In the genomic region with DNA sequence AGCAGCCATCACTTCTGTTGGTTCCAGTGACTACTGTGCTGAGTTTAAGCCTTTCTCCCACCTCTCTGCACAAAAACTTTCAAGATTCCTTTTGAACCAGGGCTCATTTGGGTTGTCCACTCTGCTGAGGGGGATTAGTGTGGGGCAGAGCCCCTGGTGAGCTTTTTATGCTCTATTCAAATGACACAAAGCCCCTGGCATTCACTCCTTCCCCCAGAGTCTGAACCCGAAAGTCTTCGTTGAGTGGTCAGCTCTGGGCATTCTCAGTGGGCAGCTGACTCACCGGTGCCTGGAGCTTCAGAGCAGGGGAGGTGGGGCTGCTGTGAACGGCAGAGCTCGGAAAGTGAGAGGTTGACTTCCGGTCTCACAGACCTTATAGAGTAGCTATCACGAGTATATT, we compare ENCODE assay signal across 12 mouse cellular contexts. TPM values are rescaled to one million over a fixed set of nuclear protein-coding genes. Genes with fewer than 3 reads are reported as not detected.
DNase-seq lines count a peak whose midpoint lies in the region; ATAC-seq and TF ChIP-seq lines count a peak whose summit lies in the region.
"Had no signal": no experiment of that assay in that cellular context is flagged by ENCODE, and none has a peak within 500 bp of the region (broad histone marks: within the 10 kb centered on the region; RNA-seq: fewer than 3 reads in every experiment).

No protein-coding gene starts in this region.

- no peak for ATAC-seq in limb, embryonic 11.5 days (ENCODE audit: insufficient number of reproducible peaks, low FRiP score, low TSS enrichment, low read depth)
- ATAC-seq in megakaryocyte progenitor cell, adult 5-6 weeks (replicated peaks; ENCODE audit: poor library complexity): no peak
- no peak for ATAC-seq in stomach, postnatal 0 days (ENCODE audit: low FRiP score, low TSS enrichment)

- H3K4me1 ChIP-seq in forebrain, embryonic 10.5 days: peaks cover 75% of the 10 kb centered on the region
- peaks cover 3% of the 10 kb centered on the region; the same call in 1 of the 2 replicates for H3K4me1 ChIP-seq in limb, embryonic 11.5 days (ENCODE audit: control insufficient read depth, insufficient read depth, low read length)
- no peaks in the 10 kb centered on the region for H3K4me1 ChIP-seq in stomach, postnatal 0 days (replicated peaks; ENCODE audit: control insufficient read depth, insufficient read depth)

- intact Hi-C loops in gastrocnemius, postnatal 36 days (cut with DNase I): no loop called here

- H3K4me2 ChIP-seq in limb, embryonic 11.5 days (ENCODE audit: low read depth, severe bottlenecking): no peak overlapping the region
- no peak overlapping the region for H3K4me2 ChIP-seq in stomach, postnatal 0 days (replicated peaks; ENCODE audit: low read depth)
- H3K4me2 ChIP-seq: lung, embryonic 15.5 days had no signal

- peak overlapping the region; percentile 89 for H3K27ac ChIP-seq in forebrain, embryonic 10.5 days
- no peak overlapping the region for H3K27ac ChIP-seq in limb, embryonic 11.5 days (replicated peaks; ENCODE audit: low read depth, low read length)
- H3K27ac ChIP-seq in stomach, postnatal 0 days (replicated peaks): no peak overlapping the region
- H3K27ac ChIP-seq: lung, embryonic 15.5 days had no signal

- no peaks in the 10 kb centered on the region for H3K9me3 ChIP-seq in forebrain, embryonic 10.5 days
- no peaks in the 10 kb centered on the region for H3K9me3 ChIP-seq in limb, embryonic 11.5 days (ENCODE audit: control insufficient read depth, low read length)
- no peaks in the 10 kb centered on the region for H3K9me3 ChIP-seq in stomach, postnatal 0 days (ENCODE audit: control insufficient read depth, low read length)
- H3K9me3 ChIP-seq: lung, embryonic 15.5 days had no signal

- H3K36me3 ChIP-seq in forebrain, embryonic 10.5 days (replicated peaks): no peaks in the 10 kb centered on the region
- no peaks in the 10 kb centered on the region for H3K36me3 ChIP-seq in limb, embryonic 11.5 days (ENCODE audit: control insufficient read depth, insufficient read depth, low read length)
- H3K36me3 ChIP-seq in stomach, postnatal 0 days (ENCODE audit: control insufficient read depth, insufficient read depth, low read length): no peaks in the 10 kb centered on the region
- H3K36me3 ChIP-seq: lung, embryonic 15.5 days had no signal

- H3K9ac ChIP-seq in limb, embryonic 11.5 days (ENCODE audit: low read length): no peak overlapping the region
- H3K9ac ChIP-seq in stomach, postnatal 0 days (ENCODE audit: low read length): no peak overlapping the region
- H3K9ac ChIP-seq: lung, embryonic 15.5 days had no signal

- peak overlapping the region; percentile 36 for H3K4me3 ChIP-seq in forebrain, embryonic 10.5 days
- no peak overlapping the region for H3K4me3 ChIP-seq in limb, embryonic 11.5 days (ENCODE audit: low read depth, low read length)
- H3K4me3 ChIP-seq in stomach, postnatal 0 days (ENCODE audit: low read depth, low read length): no peak overlapping the region
- H3K4me3 ChIP-seq: lung, embryonic 15.5 days had no signal

- no peak for TF ChIP-seq EP300 in stomach, postnatal 0 days (optimal IDR thresholded peaks at IDR 0.05)

- 1% methylated on average over 7 of the region's 7 CpGs for WGBS in forebrain, embryonic 10.5 days
- 3% methylated on average over 7 of the region's 7 CpGs for WGBS in limb, embryonic 11.5 days
- 21% methylated on average over 7 of the region's 7 CpGs for WGBS in stomach, postnatal 0 days

- H3K27me3 ChIP-seq in forebrain, embryonic 10.5 days (ENCODE audit: poor library complexity, severe bottlenecking): peaks cover 16% of the 10 kb centered on the region; the same call in 1 of the 2 replicates
- H3K27me3 ChIP-seq in limb, embryonic 11.5 days (ENCODE audit: control insufficient read depth, insufficient read depth, low read length): no peaks in the 10 kb centered on the region
- no peaks in the 10 kb centered on the region for H3K27me3 ChIP-seq in stomach, postnatal 0 days (ENCODE audit: control insufficient read depth, insufficient read depth, low read length)
- H3K27me3 ChIP-seq: lung, embryonic 15.5 days had no signal

- peak; percentile 33 to 37 for DNase-seq in right cerebral cortex, postnatal 10 days (ENCODE audit: low spot score in 2 of 2)
- no peak for DNase-seq in right cerebral cortex, postnatal 25 days
- DNase-seq in forebrain, embryonic 10.5 days (ENCODE audit: extremely low spot score, low spot score): peak; percentile 80
- peak; percentile 29 for DNase-seq in limb, embryonic 11.5 days (ENCODE audit: low spot score)
- DNase-seq in frontal cortex, postnatal 25 days (ENCODE audit: low spot score in 2 of 2): no peak
- DNase-seq in gastrocnemius, postnatal 36 days: no peak
- DNase-seq in stomach, postnatal 0 days (ENCODE audit: low spot score): no peak
- DNase-seq: cerebellum, postnatal 10 days; kidney, postnatal 25 days; thymus, adult 2 months had no signal

- no peak for TF ChIP-seq CTCF in stomach, postnatal 0 days (IDR thresholded peaks at IDR 0.05; ENCODE audit: low read depth)

RNA-seq across cellular contexts. Expression of gene Arl4c, which starts 33.7 kb away (rescaled TPM):
- 21.8 and 22.3 TPM in 2 replicates for polyA plus RNA-seq in forebrain, embryonic 10.5 days (2016; fragmentation: Nextera tagmentation; extraction: Ambion mirVana)
- polyA plus RNA-seq in limb, embryonic 11.5 days (2014; fragmentation: Nextera tagmentation; extraction: Ambion mirVana): 3.3 and 4.7 TPM in 2 replicates
- 1 to 10 TPM in 1 of 2 experiments, under 1 TPM in 1; 0.96 to 1.2 TPM for total RNA-seq in gastrocnemius, postnatal 36 days (2021)
- total RNA-seq in megakaryocyte progenitor cell, adult 5-6 weeks (2015): 3.3 and 5.5 TPM in 2 replicates
- 4.5 and 5.0 TPM in 2 replicates for total RNA-seq in megakaryocyte progenitor cell, adult 5-6 weeks (2017)
- polyA plus RNA-seq in stomach, postnatal 0 days (2015; fragmentation: Nextera tagmentation; extraction: Ambion mirVana): 5.7 and 5.8 TPM in 2 replicates

Comparison
In these comparisons a context has a peak if more than half of its experiments do, and no peak if none do; other contexts are left out.
1. DNase-seq: peak in right cerebral cortex, postnatal 10 days (2 of 2), forebrain, embryonic 10.5 days (single experiment) and limb, embryonic 11.5 days (single experiment); none in right cerebral cortex, postnatal 25 days (single experiment), frontal cortex, postnatal 25 days (0 of 2), gastrocnemius, postnatal 36 days (0 of 2) and stomach, postnatal 0 days (single experiment).